Mouse (Mus musculus) lung, adult 2 months (tissue): ENCODE measurements around the gene Abcf3. TPM values are rescaled to one million over a fixed set of nuclear protein-coding genes. Genes with fewer than 3 reads are reported as not detected.

Experiments
- DNase-seq: peaks from one replicate; pipeline ENCODE4 v3.0.0; 2022
- H3K4me1 ChIP-seq: fragments of 200-500 bp; 2 replicates; pipeline ENCODE4 v1.6.1; 2011; ENCODE audit warnings: low read length; ENCODE audit not compliant: control insufficient read depth, insufficient read depth
- H3K4me3 ChIP-seq: fragments of 200-500 bp; replicated peaks from 2 replicates; pipeline ENCODE3; 2011; ENCODE audit warnings: low read depth, mild to moderate bottlenecking, control low read depth, low read length; ENCODE audit errors: extremely low read depth
- CTCF ChIP-seq: fragments of 200-500 bp; IDR thresholded peaks from 2 replicates; pipeline ENCODE4 v1.5.1; 2011; ENCODE audit warnings: mild to moderate bottlenecking, low read length, control low read depth; ENCODE audit not compliant: insufficient read depth
- POLR2A ChIP-seq: fragments of 200-500 bp; IDR thresholded peaks from 2 replicates; pipeline ENCODE4 v1.6.1; 2011; ENCODE audit warnings: low read depth, mild to moderate bottlenecking, control low read depth, low read length, borderline replicate concordance; ENCODE audit errors: extremely low read depth
- WGBS: fragments of 180-500 bp; shearing (Covaris S2); methylation state at CpG from one replicate; pipeline ENCODE4 v1.1.7; 2018; 5-methylcytosine and 5-hydroxymethylcytosine counted together
- polyA plus RNA-seq: library from polyadenylated mRNA; depleted of rRNA; stranded (reverse); fragments of >200 nt; gene quantifications from 2 replicates; pipeline ENCODE4 v1.2.3, GENCODE M21; 2012

The Abcf3 gene
- polyA plus RNA-seq, 1 experiment: 50.5 TPM

- no peak for TF ChIP-seq CTCF
- TF ChIP-seq POLR2A: no peak
- 8% methylated on average over 6 of the region's 6 CpGs for WGBS
- Histone ChIP-seq H3K4me3 (peak overlapping the region; percentile 93), H3K4me1 (peaks cover 6% of the 10 kb centered on the region)
- peak; percentile 18 for DNase-seq
Measured at GRCm38 (mm10) chr16:20517701-20518374, 30.5 kb upstream of the Abcf3 start.

DNA sequence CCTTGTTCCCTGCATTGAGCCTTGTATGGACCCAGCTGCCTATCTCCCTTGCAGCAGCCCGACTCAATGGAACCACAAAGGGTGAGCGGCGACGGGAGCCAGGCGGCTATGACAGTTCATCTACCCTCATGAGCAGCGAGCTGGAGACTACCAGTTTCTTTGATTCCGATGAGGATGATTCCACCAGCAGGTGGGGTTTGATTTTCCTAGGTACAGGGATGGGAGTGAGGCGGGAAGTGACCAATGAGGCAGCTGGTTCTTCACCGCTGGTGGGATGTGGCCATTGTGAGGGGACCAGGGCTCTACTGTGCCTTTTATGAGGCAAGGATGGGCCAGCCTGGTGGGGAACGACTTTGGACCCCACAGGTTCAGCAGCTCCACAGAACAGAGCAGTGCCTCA, 24.5 kb upstream of the Abcf3 start:
- no peak for TF ChIP-seq POLR2A
- TF ChIP-seq CTCF: no peak
- H3K4me3 ChIP-seq: no peak overlapping the region
- 79% methylated on average over 10 of the region's 10 CpGs for WGBS
- H3K4me1 ChIP-seq: no peaks in the 10 kb centered on the region
- DNase-seq: no peak

GRCm38 (mm10) chr16:20528779-20529178, 19.6 kb upstream of the Abcf3 start:
- TF ChIP-seq POLR2A (no peak), CTCF (no peak)
- WGBS: 78% methylated on average over 5 of the region's 5 CpGs
- Histone ChIP-seq H3K4me1 (no peaks in the 10 kb centered on the region), H3K4me3 (no peak overlapping the region)
- no peak for DNase-seq

- no peak for DNase-seq
- TF ChIP-seq POLR2A (no peak), CTCF (no peak)
- Histone ChIP-seq H3K4me3 (no peak overlapping the region), H3K4me1 (no peaks in the 10 kb centered on the region)
- 59% methylated on average over 1 of the region's 1 CpGs for whole genome bisulfite sequencing
Measured at GRCm38 (mm10) chr16:20529375-20529774, 19.0 kb upstream of the Abcf3 start.

DNA sequence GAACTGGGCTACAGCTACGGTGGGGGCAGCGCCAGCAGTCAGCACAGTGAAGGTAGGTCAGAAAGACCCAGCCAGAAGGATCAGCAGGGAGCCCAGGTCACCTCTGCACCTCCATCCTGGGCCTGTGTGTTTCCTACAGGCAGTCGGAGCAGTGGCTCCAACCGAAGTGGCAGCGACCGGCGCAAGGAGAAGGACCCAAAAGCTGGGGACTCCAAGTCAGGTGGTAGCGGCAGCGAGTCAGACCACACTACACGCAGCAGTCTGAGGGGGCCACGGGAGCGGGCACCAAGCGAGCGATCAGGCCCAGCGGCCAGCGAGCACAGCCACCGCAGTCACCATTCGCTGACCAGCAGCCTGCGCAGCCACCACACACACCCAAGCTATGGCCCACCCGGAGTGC, 17.4 kb upstream of the Abcf3 start:
- WGBS: 96% methylated on average over 20 of the region's 20 CpGs
- no peak overlapping the region for H3K4me3 ChIP-seq
- no peak for DNase-seq
- no peaks in the 10 kb centered on the region for H3K4me1 ChIP-seq
- TF ChIP-seq POLR2A: no peak
- TF ChIP-seq CTCF: no peak

GRCm38 (mm10) chr16:20534617-20535295, 13.6 kb upstream of the Abcf3 start:
- Histone ChIP-seq H3K4me1 (peaks cover 10% of the 10 kb centered on the region), H3K4me3 (no peak overlapping the region)
- no peak for DNase-seq
- TF ChIP-seq CTCF (no peak), POLR2A (no peak)
- WGBS: 37% methylated on average over 10 of the region's 10 CpGs

DNA sequence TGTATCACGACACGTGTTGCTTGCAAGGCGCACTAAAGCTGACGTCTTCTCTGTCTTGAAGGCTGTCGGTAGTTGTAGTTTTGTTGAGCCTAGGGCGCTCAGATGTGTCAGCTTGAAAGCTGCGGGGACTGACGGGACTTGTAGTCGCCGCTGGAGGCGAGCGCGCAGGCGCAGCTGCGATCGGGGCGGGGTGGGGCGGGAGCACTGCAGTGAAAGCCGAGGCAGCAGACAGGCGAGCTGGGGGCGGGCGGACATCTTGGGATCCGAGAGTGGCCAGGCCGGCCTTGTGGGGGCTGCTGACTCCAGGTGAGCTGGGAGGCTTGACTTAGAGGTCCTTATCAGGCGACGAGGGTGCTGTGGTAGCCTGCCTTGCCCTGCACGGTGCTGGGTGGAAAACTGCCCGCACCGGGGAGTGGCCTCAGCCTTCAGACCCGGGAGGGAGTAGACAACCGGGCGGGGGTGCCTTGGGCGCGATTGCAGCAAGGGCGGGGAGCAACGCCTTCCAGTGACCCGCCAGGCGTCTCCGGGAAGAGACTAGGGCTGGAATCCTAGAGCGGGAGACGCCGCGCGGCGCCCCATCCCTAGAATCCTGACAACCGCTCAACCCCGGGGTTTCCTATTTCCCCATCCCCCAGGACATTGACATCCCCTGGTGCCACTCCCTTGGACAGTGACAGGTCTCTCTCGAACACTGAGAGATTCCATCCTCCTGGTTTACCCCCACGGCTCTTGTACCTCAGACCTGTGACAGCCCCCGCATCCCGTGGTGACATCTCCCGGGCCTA, 12.9 kb upstream of the Abcf3 start, which contains the start of gene Ap2m1:
Ap2m1 (plus strand) TSS at position 183 of the 785 bp plus-strand sequence.
- DNase-seq: peak; percentile 90
- under 1% methylated on average over 52 of the region's 52 CpGs for WGBS
- peaks cover 10% of the 10 kb centered on the region for H3K4me1 ChIP-seq
- TF ChIP-seq CTCF (no peak), POLR2A (peak; percentile 82; the same call in 1 of the 2 replicates)
- peak within 1 kb of the TSS; percentile 96 for H3K4me3 ChIP-seq

DNA sequence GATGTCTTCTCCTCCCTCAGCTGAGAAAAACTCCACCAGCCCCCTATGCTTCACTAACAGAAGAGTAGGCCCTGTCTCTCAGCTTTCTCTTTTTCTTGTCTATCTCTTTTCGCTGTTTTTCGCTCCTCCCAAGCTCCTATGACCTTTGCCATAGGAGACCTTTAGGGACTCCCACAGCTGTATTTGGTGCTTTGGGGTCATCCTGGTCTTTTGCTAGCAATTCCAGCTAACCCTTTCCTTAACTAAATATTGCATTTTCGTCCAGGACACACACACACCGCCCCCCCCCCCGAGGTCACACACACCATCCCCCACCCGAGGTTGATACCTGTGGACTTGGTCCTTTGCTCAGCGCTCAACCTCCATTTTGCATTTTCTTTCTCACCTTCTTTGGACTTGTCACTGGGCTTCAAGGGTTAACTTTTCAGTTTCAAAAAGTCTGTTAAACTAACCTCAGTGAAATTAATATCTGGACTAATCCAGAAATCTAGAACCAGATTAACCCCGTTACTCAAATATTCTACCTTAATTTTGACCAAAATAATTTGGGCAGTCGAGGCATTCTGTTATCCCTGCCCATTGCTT, 12.2 kb upstream of the Abcf3 start:
- no peak for DNase-seq
- no peak for TF ChIP-seq POLR2A
- TF ChIP-seq CTCF: no peak
- peak overlapping the region; percentile 96 for H3K4me3 ChIP-seq
- peaks cover 10% of the 10 kb centered on the region for H3K4me1 ChIP-seq
- WGBS: 23% methylated on average over 9 of the region's 9 CpGs

- Histone ChIP-seq H3K4me3 (no peak overlapping the region), H3K4me1 (peaks cover 10% of the 10 kb centered on the region)
- WGBS: 25% methylated on average over 5 of the region's 5 CpGs
- DNase-seq: peak; percentile 13
- TF ChIP-seq POLR2A (no peak), CTCF (no peak)
Measured at GRCm38 (mm10) chr16:20537071-20537471, 11.3 kb upstream of the Abcf3 start.
